Mouse (Mus musculus) cortical plate, adult 2 months (tissue): ENCODE data around the gene Dgkz.

Experiments
- CTCF ChIP-seq: fragments of 200-500 bp; IDR thresholded peaks from 2 replicates; pipeline ENCODE4 v1.5.1; 2011; ENCODE audit warnings: mild to moderate bottlenecking, control low read depth, low read length; ENCODE audit not compliant: insufficient read depth; ENCODE audit errors: extremely low read depth
- POLR2A ChIP-seq: fragments of 200-500 bp; IDR thresholded peaks from 2 replicates; pipeline ENCODE4 v1.6.1; 2011; ENCODE audit warnings: mild to moderate bottlenecking, low read length, control low read depth; ENCODE audit not compliant: insufficient read depth; ENCODE audit errors: extremely low read depth

- TF ChIP-seq CTCF (no peak), POLR2A (no peak)
Observed at GRCm38 (mm10) chr2:92020676-92021265, 45.1 kb upstream of the Dgkz start.
